Mouse (Mus musculus) CH12.LX (cell line): ENCODE data around the gene Dnah17.

ENCODE experiments used
- CTCF ChIP-seq, 2 experiments: IDR thresholded peaks in 1 of 2; conservative IDR thresholded peaks in 1 of 2; 2 replicates each; pipeline ENCODE4 v1.5.1; 2011 to 2012; ENCODE audit warnings: low read depth in 2 of 2, low read length in 2 of 2, improper control_type of control experiment in 1 of 2, inconsistent platforms in 1 of 2, mild to moderate bottlenecking in 1 of 2, moderate library complexity in 1 of 2
- EP300 ChIP-seq: IDR thresholded peaks from 2 replicates; pipeline ENCODE4 v1.6.1; 2011; ENCODE audit warnings: low read length, improper control_type of control experiment
- GABPA ChIP-seq: IDR thresholded peaks from 2 replicates; pipeline ENCODE4 v1.6.1; 2012; ENCODE audit warnings: low read depth, low read length, improper control_type of control experiment, inconsistent platforms; ENCODE audit not compliant: insufficient replicate concordance
- MAX ChIP-seq: IDR thresholded peaks from 2 replicates; pipeline ENCODE4 v1.6.1; 2011; ENCODE audit warnings: low read length, improper control_type of control experiment
- POLR2A ChIP-seq: IDR thresholded peaks from 2 replicates; pipeline ENCODE4 v1.6.1; 2011; ENCODE audit warnings: low read depth, mild to moderate bottlenecking, improper control_type of control experiment, low read length
- RCOR1 ChIP-seq: conservative IDR thresholded peaks from 2 replicates; pipeline ENCODE4 v1.6.1; 2012; ENCODE audit warnings: low read depth, mild to moderate bottlenecking, inconsistent platforms, low read length, improper control_type of control experiment
- USF1 ChIP-seq: IDR thresholded peaks from 2 replicates; pipeline ENCODE4 v1.6.1; 2014; ENCODE audit warnings: low read depth, mild to moderate bottlenecking, inconsistent platforms, low read length, improper control_type of control experiment

DNA sequence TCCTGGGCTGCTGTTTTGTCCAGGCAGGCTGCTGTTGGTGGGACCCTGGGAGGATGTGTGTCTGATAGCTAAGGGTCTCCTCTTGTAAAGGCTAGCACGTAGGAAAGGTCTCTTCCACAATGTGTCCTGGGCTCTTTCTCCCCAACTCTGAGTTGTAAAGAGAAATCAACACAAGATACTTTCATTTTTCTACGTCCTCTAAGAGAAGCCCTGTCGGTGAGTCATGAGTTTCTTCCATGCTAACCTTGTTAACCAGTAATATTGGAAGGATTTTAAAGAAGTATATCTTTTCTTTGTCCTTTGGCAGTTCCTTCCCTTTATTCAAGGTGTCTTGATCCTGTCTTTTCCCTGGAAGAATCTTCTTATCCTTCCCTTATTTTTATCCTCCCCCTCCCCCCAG lies 134.8 kb downstream of the Dnah17 start:
- TF ChIP-seq RCOR1 (no peak), CTCF (conservative IDR thresholded peaks at IDR 0.05 in 1 of 2, IDR thresholded peaks at IDR 0.05 in 1 of 2; ENCODE audit: low read depth in 2 of 2, low read length in 2 of 2) (no peak), POLR2A (no peak), USF1 (no peak), GABPA (no peak), EP300 (0 out of 2 replicates have a peak, but pooled peaks have one; percentile 14), MAX (no peak)
